Mouse (Mus musculus) small intestine, adult 2 months (tissue): ENCODE results near the gene Me3. TPM values are rescaled to one million over a fixed set of nuclear protein-coding genes. Genes with fewer than 3 reads are reported as not detected.

Source experiments
- H3K27ac ChIP-seq: fragments of 200-500 bp; 2 replicates; pipeline ENCODE4 v1.5.1; 2012; ENCODE audit warnings: low read depth, low read length, control low read depth, inconsistent platforms; ENCODE audit not compliant: insufficient read depth
- H3K27me3 ChIP-seq: fragments of 200-500 bp; 2 replicates; pipeline ENCODE4 v1.6.1; 2012; ENCODE audit warnings: mild to moderate bottlenecking, moderate library complexity, low read length, inconsistent platforms; ENCODE audit not compliant: control insufficient read depth, insufficient read depth
- H3K36me3 ChIP-seq: fragments of 200-500 bp; 2 replicates; pipeline ENCODE4 v1.6.1; 2012; ENCODE audit warnings: mild to moderate bottlenecking, low read length, control low read depth, inconsistent platforms; ENCODE audit not compliant: control insufficient read depth, insufficient read depth
- H3K4me1 ChIP-seq: fragments of 200-500 bp; 2 replicates; pipeline ENCODE4 v1.6.1; 2012; ENCODE audit warnings: low read length, inconsistent platforms, mixed read lengths; ENCODE audit not compliant: control insufficient read depth, insufficient read depth, insufficient read length
- H3K4me3 ChIP-seq: fragments of 200-500 bp; 2 replicates; pipeline ENCODE4 v1.5.1; 2012; ENCODE audit warnings: low read depth, mild to moderate bottlenecking, control low read depth, inconsistent platforms, low read length, moderate library complexity
- CTCF ChIP-seq: fragments of 200-500 bp; IDR thresholded peaks from 2 replicates; pipeline ENCODE4 v1.5.1; 2012; ENCODE audit warnings: low read depth, mild to moderate bottlenecking, control low read depth, inconsistent platforms, low read length, moderate library complexity, mixed read lengths; ENCODE audit not compliant: insufficient replicate concordance, insufficient read length; ENCODE audit errors: extremely low read depth
- POLR2A ChIP-seq: fragments of 200-500 bp; IDR thresholded peaks from 2 replicates; pipeline ENCODE4 v1.6.1; 2012; ENCODE audit warnings: low read depth, mild to moderate bottlenecking, control low read depth, inconsistent platforms, low read length, moderate library complexity
- whole genome bisulfite sequencing: fragments of 180-500 bp; shearing (Covaris S2); methylation state at CpG from one replicate; pipeline ENCODE4 v1.1.7; 2018; 5-methylcytosine and 5-hydroxymethylcytosine counted together
- polyA plus RNA-seq: library from polyadenylated mRNA; depleted of rRNA; stranded (reverse); fragments of >200 nt; gene quantifications from 2 replicates; pipeline ENCODE4 v1.2.3, GENCODE M21; 2012

Gene Me3
- polyA plus RNA-seq, 1 experiment: 1.5 TPM

DNA sequence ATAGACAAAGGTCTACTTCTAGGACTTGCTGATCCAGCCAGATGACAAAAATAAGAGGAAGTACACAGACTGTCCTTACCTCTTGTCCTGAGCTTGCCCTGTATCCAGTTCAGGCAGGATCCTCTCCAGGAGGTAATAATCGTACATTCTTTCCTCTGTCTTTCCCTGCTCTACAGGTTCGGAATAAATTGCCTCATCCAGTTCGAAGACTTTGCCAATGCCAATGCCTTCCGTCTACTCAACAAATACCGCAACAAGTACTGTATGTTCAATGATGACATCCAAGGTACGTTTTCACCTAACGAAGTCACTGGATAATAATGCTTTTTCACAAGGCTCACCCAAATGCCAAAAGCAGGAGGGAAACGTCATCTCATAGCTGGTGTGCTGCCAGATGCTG, 201.3 kb downstream of the Me3 start:
- H3K27ac ChIP-seq: no peak overlapping the region
- TF ChIP-seq POLR2A (no peak), CTCF (no peak)
- WGBS: 78% methylated on average over 8 of the region's 8 CpGs
- no peak overlapping the region for H3K4me3 ChIP-seq
- no peaks in the 10 kb centered on the region for H3K36me3 ChIP-seq
- H3K4me1 ChIP-seq: no peaks in the 10 kb centered on the region
- no peaks in the 10 kb centered on the region for H3K27me3 ChIP-seq

GRCm38 (mm10) chr7:89835566-89835965, 203.4 kb downstream of the Me3 start:
- H3K36me3 ChIP-seq: no peaks in the 10 kb centered on the region
- H3K27ac ChIP-seq: no peak overlapping the region
- no peak overlapping the region for H3K4me3 ChIP-seq
- no peaks in the 10 kb centered on the region for H3K27me3 ChIP-seq
- peaks cover 5% of the 10 kb centered on the region; the same call in 1 of the 2 replicates for H3K4me1 ChIP-seq
- WGBS: 51% methylated on average over 8 of the region's 8 CpGs
- no peak for TF ChIP-seq POLR2A
- no peak for TF ChIP-seq CTCF

- no peak overlapping the region for H3K27ac ChIP-seq
- TF ChIP-seq CTCF (no peak), POLR2A (no peak)
- H3K4me1 ChIP-seq: peaks cover 5% of the 10 kb centered on the region; the same call in 1 of the 2 replicates
- no peaks in the 10 kb centered on the region for H3K36me3 ChIP-seq
- no peaks in the 10 kb centered on the region for H3K27me3 ChIP-seq
- H3K4me3 ChIP-seq: no peak overlapping the region
- 95% methylated on average over 7 of the region's 7 CpGs for WGBS
These were observed 204.5 kb downstream of the Me3 start for GRCm38 (mm10) chr7:89836676-89837075.

DNA sequence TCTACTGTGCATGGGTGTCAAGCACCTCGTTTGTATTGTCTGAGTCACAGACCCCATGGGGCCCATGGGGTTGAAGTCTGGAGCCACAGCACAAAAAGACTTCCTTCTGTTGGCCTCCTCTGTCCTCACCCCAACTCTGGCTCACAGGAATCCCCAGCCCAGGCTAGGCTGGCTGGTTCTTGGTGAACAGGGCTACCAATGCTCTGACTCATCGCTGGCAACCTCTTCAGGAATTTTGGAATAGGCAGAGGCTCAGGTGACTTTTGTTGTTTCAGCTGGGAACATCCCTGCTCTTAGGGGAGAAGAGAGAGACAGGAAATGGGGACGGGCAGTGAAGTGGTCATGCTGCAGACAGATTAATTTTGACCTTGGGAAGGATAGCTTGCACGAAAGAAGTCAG, 205.6 kb downstream of the Me3 start:
- Histone ChIP-seq H3K27me3 (no peaks in the 10 kb centered on the region), H3K36me3 (no peaks in the 10 kb centered on the region), H3K4me1 (peaks cover 5% of the 10 kb centered on the region; the same call in 1 of the 2 replicates), H3K27ac (no peak overlapping the region), H3K4me3 (no peak overlapping the region)
- 55% methylated on average over 4 of the region's 4 CpGs for WGBS
- TF ChIP-seq POLR2A (no peak), CTCF (no peak)

GRCm38 (mm10) chr7:89839721-89840120, 207.5 kb downstream of the Me3 start:
- Histone ChIP-seq H3K4me3 (no peak overlapping the region), H3K27me3 (no peaks in the 10 kb centered on the region), H3K36me3 (no peaks in the 10 kb centered on the region), H3K27ac (no peak overlapping the region), H3K4me1 (peaks cover 5% of the 10 kb centered on the region; the same call in 1 of the 2 replicates)
- TF ChIP-seq POLR2A: no peak
- TF ChIP-seq CTCF: no peak
- 55% methylated on average over 8 of the region's 8 CpGs for WGBS

DNA sequence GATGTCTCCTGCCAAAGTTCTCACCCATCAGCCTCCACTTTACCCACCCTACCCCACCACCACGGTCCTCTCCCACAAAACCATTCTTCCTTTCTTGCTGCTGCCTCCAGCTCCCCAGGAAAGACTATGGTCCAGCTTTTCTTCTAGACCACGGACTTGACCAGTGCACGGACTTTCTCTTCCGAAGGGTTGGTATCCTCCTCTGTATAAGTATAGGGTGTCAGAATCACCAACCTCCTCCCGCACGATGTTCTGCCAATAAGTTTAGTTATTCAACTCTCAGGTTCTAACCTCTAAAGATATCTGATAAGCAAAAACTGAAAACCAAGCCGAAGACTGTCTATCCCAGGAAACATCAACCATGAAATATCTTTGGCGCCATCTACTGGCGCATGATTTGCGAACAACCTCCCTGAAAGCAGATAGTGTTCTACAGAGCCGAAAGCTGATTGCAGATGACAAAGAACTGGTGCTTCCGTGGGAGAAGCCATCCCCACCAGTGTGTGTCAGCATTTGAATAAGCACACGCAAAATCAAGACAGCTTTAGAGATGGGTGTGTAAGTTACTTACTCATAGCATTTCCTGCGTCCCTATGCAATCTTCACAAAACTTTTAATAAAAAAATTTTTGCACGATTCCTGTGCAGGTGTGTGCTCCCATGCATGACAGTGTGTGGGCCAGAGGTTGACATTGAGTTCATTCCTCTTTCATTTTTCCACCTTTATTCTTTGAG, 209.6 kb downstream of the Me3 start:
- peak overlapping the region; percentile 3; the same call in 1 of the 2 replicates for H3K27ac ChIP-seq
- H3K36me3 ChIP-seq: no peaks in the 10 kb centered on the region
- H3K27me3 ChIP-seq: no peaks in the 10 kb centered on the region
- H3K4me3 ChIP-seq: no peak overlapping the region
- WGBS: 27% methylated on average over 15 of the region's 15 CpGs
- TF ChIP-seq CTCF (peak; percentile 20; the same call in 1 of the 2 replicates), POLR2A (no peak)
- peaks cover 5% of the 10 kb centered on the region; the same call in 1 of the 2 replicates for H3K4me1 ChIP-seq

DNA sequence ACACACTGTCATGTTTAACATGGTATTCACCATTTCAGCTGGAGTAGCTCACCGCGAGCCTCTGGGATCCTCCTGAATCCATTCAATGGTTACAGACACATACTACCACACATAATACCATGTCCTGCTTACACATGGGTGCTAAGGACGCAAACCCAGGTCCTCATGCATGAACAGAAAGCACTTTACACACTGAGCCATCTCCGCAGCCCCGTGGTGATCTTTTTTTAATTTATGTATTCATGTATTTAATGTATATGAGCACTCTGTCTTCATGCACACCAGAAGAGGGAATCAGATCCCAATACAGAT, 210.2 kb downstream of the Me3 start:
- 90% methylated on average over 5 of the region's 5 CpGs for WGBS
- H3K4me3 ChIP-seq: no peak overlapping the region
- no peak for TF ChIP-seq POLR2A
- no peak for TF ChIP-seq CTCF
- no peaks in the 10 kb centered on the region for H3K36me3 ChIP-seq
- no peaks in the 10 kb centered on the region for H3K27me3 ChIP-seq
- H3K27ac ChIP-seq: no peak overlapping the region
- H3K4me1 ChIP-seq: peaks cover 5% of the 10 kb centered on the region; the same call in 1 of the 2 replicates
